Mouse (Mus musculus): ENCODE results near the gene Spg20.

- no peak for TF ChIP-seq CTCF (conservative IDR thresholded peaks at IDR 0.05; ENCODE audit: low read length)
- TF ChIP-seq NANOG (IDR thresholded peaks at IDR 0.05; ENCODE audit: borderline replicate concordance, low read length), result no peak
- no peak for TF ChIP-seq POU5F1 (IDR thresholded peaks at IDR 0.05; ENCODE audit: borderline replicate concordance, low read length)
Observed at GRCm38 (mm10) chr3:55163510-55163909, 51.6 kb downstream of the Spg20 start.

Measured in E14TG2a.4 (cell line).